Mouse (Mus musculus): ENCODE data around the gene Nhlrc3.

The Nhlrc3 gene

GRCm38 (mm10) chr3:53454561-53454960 lies 8.6 kb downstream of the Nhlrc3 start:
- DNase-seq (ENCODE audit: low read depth, low spot score), result no peak

GRCm38 (mm10) chr3:53454005-53454404 lies 9.1 kb downstream of the Nhlrc3 start:
- DNase-seq (ENCODE audit: low read depth, low spot score), result no peak

- DNase-seq (ENCODE audit: low read depth, low spot score), result no peak
These were observed 9.8 kb downstream of the Nhlrc3 start for GRCm38 (mm10) chr3:53453346-53453745.

GRCm38 (mm10) chr3:53452351-53452750 lies 10.8 kb downstream of the Nhlrc3 start:
- no peak for DNase-seq (ENCODE audit: low read depth, low spot score)

GRCm38 (mm10) chr3:53450666-53451065 lies 12.5 kb downstream of the Nhlrc3 start:
- DNase-seq (ENCODE audit: low read depth, low spot score), result no peak

GRCm38 (mm10) chr3:53448208-53448607 lies 14.9 kb downstream of the Nhlrc3 start:
- DNase-seq (ENCODE audit: low read depth, low spot score), result peak; percentile 62

- no peak for DNase-seq (ENCODE audit: low read depth, low spot score)
These were observed 16.3 kb downstream of the Nhlrc3 start for GRCm38 (mm10) chr3:53446801-53447200.

GRCm38 (mm10) chr3:53445540-53445939 lies 17.6 kb downstream of the Nhlrc3 start:
- DNase-seq (ENCODE audit: low read depth, low spot score), result no peak

- no peak for DNase-seq (ENCODE audit: low read depth, low spot score)
These were observed 26.6 kb downstream of the Nhlrc3 start for GRCm38 (mm10) chr3:53436550-53436949.

- no peak for DNase-seq (ENCODE audit: low read depth, low spot score)
These were observed 28.5 kb downstream of the Nhlrc3 start for GRCm38 (mm10) chr3:53434610-53435009.

GRCm38 (mm10) chr3:53423576-53423975 lies 39.6 kb downstream of the Nhlrc3 start:
- DNase-seq (ENCODE audit: low read depth, low spot score), result no peak

GRCm38 (mm10) chr3:53422691-53423090 lies 40.4 kb downstream of the Nhlrc3 start:
- no peak for DNase-seq (ENCODE audit: low read depth, low spot score)

GRCm38 (mm10) chr3:53421656-53422055 lies 41.5 kb downstream of the Nhlrc3 start:
- DNase-seq (ENCODE audit: low read depth, low spot score), result no peak

- DNase-seq (ENCODE audit: low read depth, low spot score), result no peak
These were observed 45.4 kb downstream of the Nhlrc3 start for GRCm38 (mm10) chr3:53417701-53418100.

- no peak for DNase-seq (ENCODE audit: low read depth, low spot score)
These were observed 47.1 kb downstream of the Nhlrc3 start for GRCm38 (mm10) chr3:53416036-53416506.

GRCm38 (mm10) chr3:53413959-53414358 lies 49.2 kb downstream of the Nhlrc3 start:
- DNase-seq (ENCODE audit: low read depth, low spot score), result no peak

- DNase-seq (ENCODE audit: low read depth, low spot score), result no peak
These were observed 49.7 kb downstream of the Nhlrc3 start for GRCm38 (mm10) chr3:53413465-53413864.

GRCm38 (mm10) chr3:53412259-53412658 lies 50.9 kb downstream of the Nhlrc3 start:
- no peak for DNase-seq (ENCODE audit: low read depth, low spot score)

GRCm38 (mm10) chr3:53410031-53410430 lies 53.1 kb downstream of the Nhlrc3 start:
- DNase-seq (ENCODE audit: low read depth, low spot score), result no peak

- DNase-seq (ENCODE audit: low read depth, low spot score), result no peak
These were observed 56.0 kb downstream of the Nhlrc3 start for GRCm38 (mm10) chr3:53407145-53407544.

Data from CD4-positive helper T cell, adult 2 months (primary cell).